Mouse (Mus musculus): Measurements from ENCODE around the gene Sap30bp. TPM values are rescaled to one million over a fixed set of nuclear protein-coding genes. Genes with fewer than 3 reads are reported as not detected.

The Sap30bp gene
- total and polyA plus RNA-seq, 3 experiments = 49.1 to 69.2 TPM; not detected in 1

GRCm38 (mm10) chr11:115906521-115906920 lies 26.6 kb upstream of the Sap30bp start:
- no peaks in the 10 kb centered on the region for H3K9me3 ChIP-seq (replicated peaks; ENCODE audit: insufficient read depth, low read length)
- H3K4me3 ChIP-seq (ENCODE audit: control insufficient read depth in 1 of 2, insufficient read depth in 1 of 2, low read depth in 2 of 2, low read length in 2 of 2) = no peak overlapping the region
- H3K4me1 ChIP-seq (ENCODE audit: control insufficient read depth in 1 of 2, insufficient read depth in 2 of 2, low read length in 2 of 2) = peaks cover 17 to 43% of the 10 kb centered on the region in 2 experiments
- no peak overlapping the region for H3K9ac ChIP-seq (ENCODE audit: control insufficient read depth, low read depth, low read length, poor library complexity, severe bottlenecking)
- H3K27me3 ChIP-seq (ENCODE audit: control insufficient read depth in 1 of 2, insufficient read depth in 2 of 2, low read length in 2 of 2) = no peaks in the 10 kb centered on the region
- DNase-seq (ENCODE audit: low read depth, low spot score) = no peak
- no peak overlapping the region for H3K27ac ChIP-seq (ENCODE audit: control insufficient read depth, low read depth, low read length)
- peaks cover 0 to 40% of the 10 kb centered on the region in 2 experiments; a peak in 2 of 4 replicates for H3K36me3 ChIP-seq (ENCODE audit: control insufficient read depth in 1 of 2, insufficient read depth in 2 of 2, low read length in 2 of 2)
- TF ChIP-seq MYC (IDR thresholded peaks at IDR 0.05; ENCODE audit: low read depth, low read length) = no peak
- TF ChIP-seq POLR2A (IDR thresholded peaks at IDR 0.05; ENCODE audit: control insufficient read depth in 1 of 2, insufficient read depth in 1 of 2, low read depth in 1 of 2, low read length in 2 of 2, poor library complexity in 1 of 2) = peak in 1 of 2 experiments; percentile 33; a peak in 1 of 4 replicates
- H3K79me2 ChIP-seq (ENCODE audit: control insufficient read depth, insufficient read depth, low read length, poor library complexity) = peaks cover 17% of the 10 kb centered on the region

GRCm38 (mm10) chr11:115911134-115911561 lies 21.9 kb upstream of the Sap30bp start:
- Histone ChIP-seq H3K27ac (ENCODE audit: control insufficient read depth, low read depth, low read length) (peak overlapping the region; percentile 96), H3K36me3 (ENCODE audit: control insufficient read depth in 1 of 2, insufficient read depth in 2 of 2, low read length in 2 of 2) (peaks cover 0 to 24% of the 10 kb centered on the region in 2 experiments; a peak in 2 of 4 replicates), H3K4me3 (ENCODE audit: control insufficient read depth in 1 of 2, insufficient read depth in 1 of 2, low read depth in 2 of 2, low read length in 2 of 2) (peak overlapping the region in 1 of 2 experiments; percentile 22; a peak in 1 of 4 replicates), H3K79me2 (ENCODE audit: control insufficient read depth, insufficient read depth, low read length, poor library complexity) (no peaks in the 10 kb centered on the region), H3K27me3 (ENCODE audit: control insufficient read depth in 1 of 2, insufficient read depth in 2 of 2, low read length in 2 of 2) (no peaks in the 10 kb centered on the region), H3K9me3 (replicated peaks; ENCODE audit: insufficient read depth, low read length) (no peaks in the 10 kb centered on the region), H3K9ac (ENCODE audit: control insufficient read depth, low read depth, low read length, poor library complexity, severe bottlenecking) (peak overlapping the region; percentile 58), H3K4me1 (ENCODE audit: control insufficient read depth in 1 of 2, insufficient read depth in 2 of 2, low read length in 2 of 2) (peaks cover 0 to 29% of the 10 kb centered on the region in 2 experiments; a peak in 2 of 4 replicates)
- TF ChIP-seq MAX (IDR thresholded peaks at IDR 0.05; ENCODE audit: low read length) (no peak), SMC3 (IDR thresholded peaks at IDR 0.05; ENCODE audit: low read depth, low read length) (no peak), TBP (IDR thresholded peaks at IDR 0.05; ENCODE audit: low read depth, low read length) (peak; percentile 81; the same call in 1 of the 2 replicates), POLR2AphosphoS2 (IDR thresholded peaks at IDR 0.05; ENCODE audit: low read length) (peak; percentile 58; the same call in 1 of the 2 replicates), MXI1 (IDR thresholded peaks at IDR 0.05; ENCODE audit: low read depth, low read length) (no peak), RAD21 (IDR thresholded peaks at IDR 0.05; ENCODE audit: low read depth, low read length) (no peak), ETS1 (IDR thresholded peaks at IDR 0.05; ENCODE audit: low read depth, low read length) (peak; percentile 98), HCFC1 (IDR thresholded peaks at IDR 0.05; ENCODE audit: low read depth, low read length) (no peak), KAT2A (conservative IDR thresholded peaks at IDR 0.05; ENCODE audit: low read depth, low read length) (no peak), USF2 (IDR thresholded peaks at IDR 0.05; ENCODE audit: borderline replicate concordance in 1 of 2, insufficient read depth in 1 of 2, low read depth in 1 of 2, low read length in 2 of 2) (no peak), MAFK (IDR thresholded peaks at IDR 0.05; ENCODE audit: borderline replicate concordance, low read depth, low read length) (no peak), MYC (IDR thresholded peaks at IDR 0.05; ENCODE audit: low read depth, low read length) (no peak), NELFE (IDR thresholded peaks at IDR 0.05; ENCODE audit: low read depth, low read length) (no peak), TCF12 (IDR thresholded peaks at IDR 0.05; ENCODE audit: low read depth, low read length) (peak; percentile 92; the same call in 1 of the 2 replicates), GABPA (IDR thresholded peaks at IDR 0.05; ENCODE audit: low read depth, low read length) (no peak), POLR2AphosphoS5 (IDR thresholded peaks at IDR 0.05; ENCODE audit: borderline replicate concordance, low read depth, low read length) (peak; percentile 62; the same call in 1 of the 2 replicates), EP300 (IDR thresholded peaks at IDR 0.05; ENCODE audit: low read depth in 1 of 2, low read length in 2 of 2) (peak in 1 of 2 experiments; percentile 92; a peak in 2 of 4 replicates), BHLHE40 (IDR thresholded peaks at IDR 0.05; ENCODE audit: borderline replicate concordance, low read depth, low read length) (no peak), ELF1 (IDR thresholded peaks at IDR 0.05; ENCODE audit: low read depth, low read length) (no peak), POLR2A (IDR thresholded peaks at IDR 0.05; ENCODE audit: control insufficient read depth in 1 of 2, insufficient read depth in 1 of 2, low read depth in 1 of 2, low read length in 2 of 2, poor library complexity in 1 of 2) (peak in 1 of 2 experiments; percentile 64; a peak in 2 of 4 replicates), SIN3A (IDR thresholded peaks at IDR 0.05; ENCODE audit: low read length) (peak; percentile 73; the same call in 1 of the 2 replicates), MAZ (IDR thresholded peaks at IDR 0.05; ENCODE audit: low read depth, low read length) (no peak), USF1 (IDR thresholded peaks at IDR 0.05; ENCODE audit: low read depth, low read length) (no peak), GATA1 (IDR thresholded peaks at IDR 0.05; ENCODE audit: low read depth, low read length) (peak; percentile 100), ZC3H11A (IDR thresholded peaks at IDR 0.05; ENCODE audit: low read depth, low read length) (no peak), TAL1 (IDR thresholded peaks at IDR 0.05; ENCODE audit: low read length) (peak; percentile 95)
- peak; percentile 98 for DNase-seq (ENCODE audit: low read depth, low spot score)

All from MEL (cell line).